Mouse (Mus musculus): ENCODE measurements at regions not wholly inside any gene's neighbourhood (a gene's known extent, or its start where the extent isn't known, plus 50 kb on each side); places are given as distances from the start of the nearest gene placed in this dataset.

DNA sequence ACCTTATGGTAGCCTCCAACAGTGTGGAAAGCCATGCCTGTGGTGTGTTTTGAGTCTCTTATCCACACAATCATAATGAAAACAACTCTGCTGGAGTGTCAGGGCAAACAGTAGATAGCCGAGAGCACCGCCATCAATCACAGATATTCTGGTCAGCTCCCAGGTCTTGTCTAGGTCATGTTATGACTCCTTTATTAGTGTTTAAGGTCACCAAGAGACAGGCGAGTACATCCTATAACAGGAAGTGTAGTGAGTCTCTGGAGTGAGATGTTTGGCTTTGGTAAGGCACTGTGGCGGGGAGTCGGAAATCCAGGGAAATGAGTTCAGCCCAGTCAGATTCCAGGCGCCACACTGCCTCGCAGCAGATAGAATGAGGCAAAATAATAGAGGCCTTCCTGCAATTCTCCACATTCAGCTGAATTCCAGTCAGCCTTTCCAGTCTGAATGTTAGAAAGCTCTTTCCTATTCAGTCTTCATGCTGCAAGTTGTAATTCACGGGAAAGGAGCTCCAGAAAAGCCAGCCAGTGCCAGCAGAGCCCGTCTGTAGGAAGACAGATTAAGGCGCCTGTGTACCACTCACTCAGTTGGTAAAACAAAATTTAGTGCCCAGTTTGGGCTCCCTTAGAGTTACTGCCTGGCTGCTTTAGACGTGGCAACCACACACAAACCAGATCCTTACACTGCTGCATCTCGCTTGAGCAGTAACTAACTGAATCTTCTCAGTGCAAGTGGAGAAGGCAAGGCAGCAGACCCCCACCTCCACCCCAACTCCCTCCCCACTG is 155.8 kb upstream of the Hey2 start:
- DNase-seq (ENCODE audit: low read depth, low spot score): no peak

GRCm38 (mm10) chr10:30992167-30992566 is 149.6 kb upstream of the Hey2 start:
- no peaks in the 10 kb centered on the region for H3K79me2 ChIP-seq (ENCODE audit: control insufficient read depth, insufficient read depth, low read length, poor library complexity)
- no peak for DNase-seq (ENCODE audit: low read depth, low spot score)
- no peak overlapping the region for H3K27ac ChIP-seq (ENCODE audit: control insufficient read depth, low read depth, low read length)
- H3K9ac ChIP-seq (ENCODE audit: control insufficient read depth, low read depth, low read length, poor library complexity, severe bottlenecking): no peak overlapping the region
- H3K9me3 ChIP-seq (replicated peaks; ENCODE audit: insufficient read depth, low read length): no peaks in the 10 kb centered on the region
- H3K27me3 ChIP-seq (ENCODE audit: control insufficient read depth in 1 of 2, insufficient read depth in 2 of 2, low read length in 2 of 2): no peaks in the 10 kb centered on the region
- no peaks in the 10 kb centered on the region for H3K4me1 ChIP-seq (ENCODE audit: control insufficient read depth in 1 of 2, insufficient read depth in 2 of 2, low read length in 2 of 2)
- TF ChIP-seq MXI1 (IDR thresholded peaks at IDR 0.05; ENCODE audit: low read depth, low read length) (no peak), ELF1 (IDR thresholded peaks at IDR 0.05; ENCODE audit: low read depth, low read length) (no peak), GABPA (IDR thresholded peaks at IDR 0.05; ENCODE audit: low read depth, low read length) (no peak), KAT2A (conservative IDR thresholded peaks at IDR 0.05; ENCODE audit: low read depth, low read length) (no peak), NRF1 (IDR thresholded peaks at IDR 0.05; ENCODE audit: insufficient read depth, low read depth, low read length, poor library complexity, severe bottlenecking) (no peak), TBP (IDR thresholded peaks at IDR 0.05; ENCODE audit: low read depth, low read length) (no peak), ZKSCAN1 (IDR thresholded peaks at IDR 0.05; ENCODE audit: low read depth, low read length) (no peak), NELFE (IDR thresholded peaks at IDR 0.05; ENCODE audit: low read depth, low read length) (no peak), CHD2 (IDR thresholded peaks at IDR 0.05; ENCODE audit: low read length) (no peak)
- H3K36me3 ChIP-seq (ENCODE audit: control insufficient read depth in 1 of 2, insufficient read depth in 2 of 2, low read length in 2 of 2): no peaks in the 10 kb centered on the region
- no peak overlapping the region for H3K4me3 ChIP-seq (ENCODE audit: control insufficient read depth in 1 of 2, insufficient read depth in 1 of 2, low read depth in 2 of 2, low read length in 2 of 2)

More for the DNA sequence above, 155.8 kb upstream of the Hey2 start:
- Histone ChIP-seq H3K79me2 (ENCODE audit: control insufficient read depth, insufficient read depth, low read length, poor library complexity) (no peaks in the 10 kb centered on the region), H3K36me3 (ENCODE audit: control insufficient read depth in 1 of 2, insufficient read depth in 2 of 2, low read length in 2 of 2) (no peaks in the 10 kb centered on the region), H3K27ac (ENCODE audit: control insufficient read depth, low read depth, low read length) (no peak overlapping the region), H3K27me3 (ENCODE audit: control insufficient read depth in 1 of 2, insufficient read depth in 2 of 2, low read length in 2 of 2) (no peaks in the 10 kb centered on the region), H3K4me1 (ENCODE audit: control insufficient read depth in 1 of 2, insufficient read depth in 2 of 2, low read length in 2 of 2) (no peaks in the 10 kb centered on the region), H3K9me3 (replicated peaks; ENCODE audit: insufficient read depth, low read length) (no peaks in the 10 kb centered on the region), H3K4me3 (ENCODE audit: control insufficient read depth in 1 of 2, insufficient read depth in 1 of 2, low read depth in 2 of 2, low read length in 2 of 2) (no peak overlapping the region), H3K9ac (ENCODE audit: control insufficient read depth, low read depth, low read length, poor library complexity, severe bottlenecking) (no peak overlapping the region)
- TF ChIP-seq EP300 (IDR thresholded peaks at IDR 0.05; ENCODE audit: low read depth in 1 of 2, low read length in 2 of 2) (no peak), UBTF (IDR thresholded peaks at IDR 0.05; ENCODE audit: borderline replicate concordance, insufficient read depth, low read depth, low read length) (no peak), ZMIZ1 (IDR thresholded peaks at IDR 0.05; ENCODE audit: low read depth, low read length) (no peak), MEF2A (IDR thresholded peaks at IDR 0.05; ENCODE audit: extremely low read depth, insufficient replicate concordance, low read depth, low read length, poor library complexity, severe bottlenecking) (no peak), SMC3 (IDR thresholded peaks at IDR 0.05; ENCODE audit: low read depth, low read length) (no peak), TCF12 (IDR thresholded peaks at IDR 0.05; ENCODE audit: low read depth, low read length) (no peak), ZNF384 (IDR thresholded peaks at IDR 0.05; ENCODE audit: low read depth, low read length) (no peak), POLR2A (IDR thresholded peaks at IDR 0.05; ENCODE audit: control insufficient read depth in 1 of 2, insufficient read depth in 1 of 2, low read depth in 1 of 2, low read length in 2 of 2, poor library complexity in 1 of 2) (no peak), GABPA (IDR thresholded peaks at IDR 0.05; ENCODE audit: low read depth, low read length) (no peak), MYC (IDR thresholded peaks at IDR 0.05; ENCODE audit: low read depth, low read length) (no peak)

Measured in MEL (cell line).